Mouse (Mus musculus): ENCODE results near the gene Aox1.

Gene Aox1

DNA sequence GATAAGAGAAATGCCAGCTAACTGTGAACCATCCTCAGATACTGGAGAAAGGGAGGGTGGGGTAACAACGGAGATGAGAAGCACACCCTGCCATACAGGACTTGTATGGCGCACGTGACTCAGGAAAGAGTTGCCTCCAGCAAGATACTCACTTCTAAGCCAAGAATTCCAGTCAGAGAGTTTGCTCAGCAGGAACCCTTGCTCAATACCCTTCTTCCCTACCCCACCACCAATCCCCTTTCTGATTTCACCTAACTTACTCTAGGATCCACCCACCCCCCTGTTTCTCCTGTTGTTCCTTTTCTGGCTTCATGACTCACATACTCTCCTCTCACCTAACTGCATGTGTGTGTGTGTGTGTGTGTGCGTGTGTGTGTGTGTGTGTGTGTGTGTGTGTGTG, 81.6 kb downstream of the Aox1 start:
- DNase-seq: no peak

DNA sequence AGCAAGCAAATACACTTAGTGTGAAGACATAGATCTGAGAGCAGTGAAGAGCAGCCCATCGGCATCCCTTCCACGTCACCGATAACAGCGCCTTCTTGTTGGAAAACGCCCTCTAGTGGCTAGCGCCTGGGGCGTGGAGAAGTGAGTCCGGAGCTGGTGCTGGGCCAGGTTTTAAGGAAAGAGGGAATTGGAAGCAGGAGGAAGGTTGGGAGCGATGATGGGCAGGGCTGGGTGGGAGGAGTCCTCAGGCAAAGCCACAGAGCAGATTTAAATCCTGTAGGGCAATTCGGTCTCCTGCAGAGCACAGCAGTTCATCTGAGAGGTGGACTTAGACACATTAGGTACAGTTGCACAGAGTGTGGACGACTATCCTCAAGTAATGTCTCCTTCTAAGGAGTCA, 83.1 kb downstream of the Aox1 start, which contains the start of gene Aox3:
Gene Aox3, plus strand, starts transcription at position 251 of the 400 bp plus-strand sequence.
- DNase-seq: peak; percentile 82

GRCm38 (mm10) chr1:58113441-58113840, 83.7 kb downstream of the Aox1 start:
- DNase-seq: no peak

DNA sequence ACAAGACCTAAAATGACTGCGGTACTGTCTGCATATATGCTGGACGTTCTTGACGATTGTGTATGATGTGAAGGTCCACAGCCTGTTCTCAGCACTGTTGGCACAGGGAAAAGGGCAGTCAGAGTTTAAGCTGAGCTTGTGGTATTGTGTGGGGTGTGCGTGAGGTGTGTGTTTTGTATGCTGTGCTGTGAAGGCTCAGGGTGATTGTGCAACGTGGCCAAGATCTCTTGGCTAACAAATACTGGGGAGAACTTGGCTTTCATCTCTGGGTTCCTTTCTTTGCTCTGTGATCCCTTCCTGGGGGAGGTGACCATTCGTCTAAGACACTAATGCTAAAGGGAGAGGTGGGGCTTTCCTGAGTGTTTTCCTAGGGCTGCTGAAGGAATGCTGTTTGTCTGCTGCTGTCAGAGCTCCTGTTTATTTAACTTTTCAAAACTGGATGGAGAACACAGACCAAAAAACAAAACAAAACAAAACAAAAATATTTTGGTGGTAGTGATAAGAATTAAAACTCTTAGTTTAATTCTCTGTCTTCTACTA, 84.4 kb downstream of the Aox1 start:
- no peak for DNase-seq

DNA sequence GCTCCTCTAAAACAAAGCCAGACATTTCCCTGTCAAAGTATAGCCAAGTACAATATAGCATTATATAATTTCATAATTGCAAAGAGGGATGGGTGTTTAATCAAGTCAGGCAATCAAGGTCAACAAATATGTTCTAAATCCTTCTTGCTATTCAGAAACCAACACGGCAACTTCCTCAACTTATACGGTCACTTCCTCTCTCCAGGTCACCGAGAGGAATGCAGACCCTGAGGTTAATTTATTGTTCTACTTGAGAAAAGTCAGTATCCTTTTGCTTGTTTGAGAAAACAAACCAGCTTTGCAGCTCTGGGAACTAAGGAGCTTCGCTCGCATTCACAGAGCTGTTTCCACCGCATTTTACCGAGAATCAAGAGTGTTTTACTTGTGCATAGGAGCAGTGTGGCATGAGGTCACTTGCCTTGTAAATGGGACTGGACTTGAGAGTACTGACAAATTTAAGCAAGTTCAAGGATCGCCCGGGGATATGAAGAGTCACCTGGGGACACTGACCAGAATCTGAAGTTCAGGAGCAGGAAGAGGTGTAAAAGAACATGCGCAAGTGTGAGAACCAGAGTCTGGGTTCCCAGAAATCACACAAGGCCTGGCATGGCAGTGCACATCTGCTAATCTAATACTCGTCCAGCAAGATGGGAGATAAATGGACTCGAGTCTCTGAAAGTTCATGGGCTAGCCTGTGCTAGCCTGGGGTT, 85.1 kb downstream of the Aox1 start:
- no peak for DNase-seq

- no peak for DNase-seq
These were observed 88.5 kb downstream of the Aox1 start for GRCm38 (mm10) chr1:58118231-58118630.

DNA sequence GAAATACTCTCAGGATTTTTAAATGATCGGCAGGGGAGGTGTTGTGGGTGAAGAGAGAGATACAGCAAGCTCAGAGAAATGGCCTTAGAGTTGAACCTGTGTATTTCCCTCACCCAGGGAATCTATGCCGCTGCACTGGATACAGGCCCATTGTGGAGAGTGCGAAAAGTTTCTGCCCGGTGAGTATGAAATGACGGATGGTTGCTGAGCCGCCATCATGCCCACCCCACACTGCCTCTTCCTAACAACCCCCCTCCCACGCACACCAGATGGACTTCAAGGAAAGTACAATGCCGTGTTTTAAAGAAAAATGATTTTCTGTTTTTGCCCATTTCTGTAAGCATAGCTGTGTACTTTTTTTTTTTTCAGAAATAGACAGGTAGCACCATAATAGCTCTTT, 95.2 kb downstream of the Aox1 start:
- no peak for DNase-seq

DNA sequence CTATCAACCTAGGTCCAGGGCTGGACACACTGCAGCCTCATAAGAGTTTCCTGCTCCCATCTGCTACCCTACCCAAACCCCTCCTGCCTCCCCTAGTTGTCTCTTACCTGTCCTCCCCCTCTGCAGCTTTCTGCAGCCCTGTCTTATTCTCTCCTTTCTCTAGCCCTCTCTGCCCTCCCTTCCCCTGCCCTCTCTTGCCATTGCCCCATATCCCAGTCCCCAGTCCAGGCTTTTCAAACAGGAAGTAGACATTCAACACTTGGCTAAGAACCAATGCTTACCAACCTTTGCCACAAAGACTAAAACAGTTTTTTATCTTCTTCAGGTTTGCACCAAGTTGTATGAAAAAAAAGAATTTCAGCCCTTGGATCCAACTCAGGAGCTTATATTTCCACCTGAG, 108.2 kb downstream of the Aox1 start:
- DNase-seq: no peak

DNA sequence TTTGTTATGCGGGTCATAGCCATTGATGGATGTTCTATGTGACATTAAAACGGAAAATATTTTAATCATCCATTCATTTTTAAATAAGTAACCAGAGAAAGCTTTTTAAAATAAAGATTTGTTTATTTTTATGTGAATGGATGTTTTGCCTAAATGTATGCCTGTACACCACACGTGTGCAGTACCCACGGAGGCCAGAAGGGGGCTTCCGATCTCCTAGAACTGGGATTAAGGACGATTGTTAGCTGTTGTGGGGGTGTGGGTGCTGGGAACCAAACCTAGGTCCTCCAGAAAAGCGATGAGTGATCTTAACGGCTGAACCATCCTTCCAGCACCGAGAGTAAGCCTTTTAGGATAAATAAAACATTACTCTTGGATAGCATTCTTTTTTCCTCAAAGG, 109.3 kb downstream of the Aox1 start:
- DNase-seq: no peak

DNA sequence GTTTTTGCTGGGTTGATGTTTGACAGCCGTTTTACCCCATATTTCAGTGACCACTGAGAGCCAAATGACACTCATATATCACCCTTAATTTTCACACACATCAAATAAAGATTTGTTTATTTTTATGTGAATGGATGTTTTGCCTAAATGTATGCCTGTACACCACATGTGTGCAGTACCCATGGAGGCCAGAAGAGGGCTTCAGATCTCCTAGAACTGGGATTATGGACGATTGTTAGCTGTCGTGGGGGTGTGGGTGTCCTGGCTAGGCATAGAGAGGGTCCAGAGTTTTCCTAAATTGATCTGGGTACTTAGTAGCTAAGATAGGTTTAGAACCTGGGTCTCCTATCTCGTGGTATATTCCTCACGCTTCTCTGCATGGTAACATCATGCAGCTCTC, 110.9 kb downstream of the Aox1 start:
- no peak for DNase-seq

- peak; percentile 6 for DNase-seq
These were observed 114.8 kb downstream of the Aox1 start for GRCm38 (mm10) chr1:58144384-58145069.

- no peak for DNase-seq
These were observed 116.3 kb downstream of the Aox1 start for GRCm38 (mm10) chr1:58146026-58146425.

DNA sequence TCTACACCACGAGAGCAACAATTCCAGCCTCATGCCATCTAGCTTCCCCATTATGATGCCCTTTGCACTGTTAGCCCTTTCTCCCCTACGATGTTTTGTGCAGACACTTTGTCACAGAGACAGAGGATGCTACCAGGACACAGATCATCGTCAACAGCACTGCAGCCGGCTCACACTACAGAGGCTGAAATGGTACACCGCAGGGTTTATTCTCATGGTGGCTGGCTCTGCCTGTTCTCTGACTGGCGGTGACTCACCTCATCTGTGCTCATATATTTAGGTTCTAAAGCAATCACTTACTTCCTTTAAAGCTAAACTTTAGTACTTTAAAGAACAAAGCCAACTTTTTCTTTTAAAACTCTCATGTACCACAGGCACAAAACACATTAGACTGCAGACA, 118.0 kb downstream of the Aox1 start:
- DNase-seq: no peak

- no peak for DNase-seq
These were observed 122.5 kb downstream of the Aox1 start for GRCm38 (mm10) chr1:58152247-58152646.

All from retina, postnatal 1 day (tissue).